Comparison of ENCODE assay signal across 26 mouse cellular contexts in genomic region chr3:133482887-133483286, GRCm38 (mm10).
DNase-seq lines count a peak whose midpoint lies in the region; ATAC-seq lines count a peak whose summit lies in the region.
"Had no signal": no experiment of that assay in that cellular context is flagged by ENCODE, and none has a peak within 500 bp of the region (broad histone marks: within the 10 kb centered on the region; RNA-seq: fewer than 3 reads in every experiment).

No protein-coding gene starts in this region.

- H3K27ac ChIP-seq in kidney, embryonic 16.5 days (ENCODE audit: low read length): no peak overlapping the region
- H3K27ac ChIP-seq: embryonic facial prominence, embryonic 13.5 days; gastrocnemius, adult 2 months; heart, embryonic 10.5 days; left cerebral cortex, adult 2 months; liver, embryonic 15.5 days; lung, embryonic 15.5 days; midbrain, embryonic 13.5 days; stomach, postnatal 0 days had no signal

- H3K4me2 ChIP-seq in kidney, embryonic 16.5 days (replicated peaks; ENCODE audit: low read depth, low read length): no peak overlapping the region
- H3K4me2 ChIP-seq: embryonic facial prominence, embryonic 13.5 days; liver, embryonic 15.5 days; lung, embryonic 15.5 days; midbrain, embryonic 13.5 days had no signal

- H3K9ac ChIP-seq in kidney, embryonic 16.5 days (replicated peaks; ENCODE audit: low read length): no peak overlapping the region
- H3K9ac ChIP-seq: embryonic facial prominence, embryonic 13.5 days; liver, embryonic 15.5 days; lung, embryonic 15.5 days; midbrain, embryonic 13.5 days had no signal

- no peaks in the 10 kb centered on the region for H3K4me1 ChIP-seq in kidney, embryonic 16.5 days (ENCODE audit: insufficient read depth, low read length)
- H3K4me1 ChIP-seq: embryonic facial prominence, embryonic 13.5 days; heart, embryonic 10.5 days; liver, embryonic 15.5 days; lung, embryonic 15.5 days; megakaryocyte, embryonic 14.5 days; midbrain, embryonic 13.5 days had no signal

- peak; percentile 16 to 35 for DNase-seq in cerebellum, postnatal 10 days
- DNase-seq in cerebellum, adult 11-12 months: no peak
- peak; percentile 33 for DNase-seq in heart, adult 11 months
- DNase-seq in heart, postnatal 14 days: no peak
- no peak for DNase-seq in kidney, postnatal 25 days
- DNase-seq in layer of hippocampus, postnatal 14 days (ENCODE audit: low spot score in 2 of 2): no peak
- DNase-seq: adrenal gland, postnatal 14 days; embryo, embryonic 11 days; gastrocnemius, adult 2 months; kidney, adult 11 months; layer of hippocampus, adult 9-11 months; lung, postnatal 36 days; right cerebral cortex, postnatal 14 days; thymus, adult 2 months; thymus, postnatal 4 days had no signal

- no peaks in the 10 kb centered on the region for H3K27me3 ChIP-seq in kidney, embryonic 16.5 days (ENCODE audit: insufficient read depth, low read length)
- H3K27me3 ChIP-seq: embryonic facial prominence, embryonic 13.5 days; liver, embryonic 15.5 days; lung, embryonic 15.5 days; megakaryocyte, embryonic 14.5 days; midbrain, embryonic 13.5 days had no signal

- WGBS in kidney, embryonic 16.5 days: 89% methylated on average over 1 of the region's 1 CpGs

- no peaks in the 10 kb centered on the region for H3K9me3 ChIP-seq in kidney, embryonic 16.5 days (ENCODE audit: low read length)
- H3K9me3 ChIP-seq: embryonic facial prominence, embryonic 13.5 days; heart, embryonic 10.5 days; liver, embryonic 15.5 days; lung, embryonic 15.5 days; megakaryocyte, embryonic 14.5 days; midbrain, embryonic 13.5 days had no signal

- no peak overlapping the region for H3K4me3 ChIP-seq in kidney, embryonic 16.5 days (ENCODE audit: low read length)
- H3K4me3 ChIP-seq: embryonic facial prominence, embryonic 13.5 days; erythroblast, embryonic 14.5 days; gastrocnemius, adult 2 months; heart, embryonic 10.5 days; left cerebral cortex, adult 2 months; liver, embryonic 15.5 days; lung, embryonic 15.5 days; megakaryocyte, embryonic 14.5 days; midbrain, embryonic 13.5 days had no signal

- 0 out of 2 replicates have a peak, but pooled peaks have one; percentile 35 for ATAC-seq in kidney, embryonic 16.5 days (ENCODE audit: low FRiP score, low TSS enrichment)
- ATAC-seq: CD4-positive, CD25-positive, alpha-beta regulatory T cell, adult 4 months; midbrain, embryonic 13.5 days had no signal

- H3K36me3 ChIP-seq in kidney, embryonic 16.5 days (ENCODE audit: insufficient read depth, low read length): peaks cover 49% of the 10 kb centered on the region

- intact Hi-C loops in heart, postnatal 14 days (cut with DNase I): no loop called here

Comparison
In these comparisons a context has a peak if more than half of its experiments do, and no peak if none do; other contexts are left out.
1. DNase-seq: peak in cerebellum, postnatal 10 days (2 of 2) and heart, adult 11 months (single experiment); none in cerebellum, adult 11-12 months (single experiment), heart, postnatal 14 days (0 of 2), kidney, postnatal 25 days (0 of 2) and layer of hippocampus, postnatal 14 days (0 of 2).